Mouse (Mus musculus) megakaryocyte, embryonic 14.5 days (primary cell): ENCODE results near the gene Grin1.

Experiments
- FLI1 ChIP-seq: IDR thresholded peaks from 2 replicates; pipeline ENCODE4 v1.6.1; 2012; ENCODE audit warnings: low read length, inconsistent platforms, mixed read lengths
- GATA1 ChIP-seq: IDR thresholded peaks from 3 replicates; pipeline ENCODE4 v1.6.1; 2012; ENCODE audit warnings: mixed read lengths, low read length, inconsistent platforms, borderline replicate concordance

DNA sequence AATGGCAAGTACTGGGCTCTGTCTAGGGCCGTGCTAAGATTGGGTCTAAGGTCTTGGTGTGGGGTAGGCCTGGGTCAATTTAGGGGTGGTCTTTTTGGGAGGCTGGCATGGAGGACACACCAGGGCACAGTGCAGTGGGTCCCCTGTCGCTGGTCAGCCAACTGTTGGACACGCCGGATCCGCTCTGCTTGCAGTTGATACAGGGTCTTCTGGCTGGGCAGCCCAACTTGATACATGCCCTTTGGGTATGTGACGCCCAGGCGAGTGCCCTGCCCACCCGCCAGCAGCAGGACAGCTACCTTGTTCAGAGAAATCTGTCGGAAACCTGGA, 45.7 kb upstream of the Grin1 start:
- TF ChIP-seq FLI1 (no peak), GATA1 (no peak)
